Mouse (Mus musculus) CD4-positive, CD25-positive, alpha-beta regulatory T cell (primary cell): Measurements from ENCODE around the gene Hist1h2ag. TPM values are rescaled to one million over a fixed set of nuclear protein-coding genes. Genes with fewer than 3 reads are reported as not detected.

Experiments
- polyA plus RNA-seq: library from polyadenylated mRNA; unstranded; fragments of 100-300 nt; shearing (Covaris generic); gene quantifications from one replicate; pipeline ENCODE4 v1.2.1, GENCODE M21; 2017

The Hist1h2ag gene
- polyA plus RNA-seq, result 0.59 TPM

DNA sequence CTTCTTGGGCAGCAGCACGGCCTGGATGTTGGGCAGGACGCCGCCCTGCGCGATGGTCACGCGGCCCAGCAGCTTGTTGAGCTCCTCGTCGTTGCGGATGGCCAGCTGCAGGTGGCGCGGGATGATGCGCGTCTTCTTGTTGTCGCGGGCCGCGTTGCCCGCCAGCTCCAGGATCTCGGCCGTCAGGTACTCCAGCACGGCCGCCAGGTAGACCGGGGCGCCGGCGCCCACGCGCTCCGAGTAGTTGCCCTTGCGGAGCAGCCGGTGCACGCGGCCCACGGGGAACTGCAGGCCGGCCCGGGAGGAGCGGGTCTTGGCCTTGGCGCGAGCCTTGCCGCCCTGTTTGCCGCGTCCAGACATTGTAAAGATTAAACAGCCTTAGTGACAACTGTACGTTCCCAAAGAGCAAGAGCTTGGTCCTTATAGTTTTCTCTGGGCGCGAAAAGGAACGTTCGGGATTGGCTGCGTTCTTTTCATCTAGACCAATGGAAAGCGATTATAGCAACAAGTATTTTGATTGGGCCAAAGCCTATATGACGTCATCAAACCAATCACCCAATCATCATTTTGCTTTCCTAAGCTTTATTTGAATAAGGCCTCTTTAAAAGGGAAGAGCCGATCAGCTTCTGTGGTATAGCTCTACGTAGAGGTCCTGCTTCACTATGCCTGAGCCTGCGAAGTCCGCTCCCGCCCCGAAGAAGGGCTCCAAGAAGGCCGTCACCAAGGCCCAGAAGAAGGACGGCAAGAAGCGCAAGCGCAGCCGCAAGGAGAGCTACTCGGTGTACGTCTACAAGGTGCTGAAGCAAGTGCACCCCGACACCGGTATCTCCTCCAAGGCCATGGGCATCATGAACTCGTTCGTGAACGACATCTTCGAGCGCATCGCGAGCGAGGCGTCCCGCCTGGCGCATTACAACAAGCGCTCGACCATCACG lies at the start of gene Hist1h2ag, which contains the start of gene Hist1h2bj:
Hist1h2ag (minus strand) TSS at position 377 of the 935 bp plus-strand sequence.
Hist1h2bj (plus strand) TSS at position 647 of the 935 bp plus-strand sequence.

GRCm38 (mm10) chr13:22084140-22084539 lies 41.4 kb upstream of the Hist1h2ag start, which contains the start of gene Vmn1r188:
Gene Vmn1r188, plus strand, starts transcription at chr13:22084440.

DNA sequence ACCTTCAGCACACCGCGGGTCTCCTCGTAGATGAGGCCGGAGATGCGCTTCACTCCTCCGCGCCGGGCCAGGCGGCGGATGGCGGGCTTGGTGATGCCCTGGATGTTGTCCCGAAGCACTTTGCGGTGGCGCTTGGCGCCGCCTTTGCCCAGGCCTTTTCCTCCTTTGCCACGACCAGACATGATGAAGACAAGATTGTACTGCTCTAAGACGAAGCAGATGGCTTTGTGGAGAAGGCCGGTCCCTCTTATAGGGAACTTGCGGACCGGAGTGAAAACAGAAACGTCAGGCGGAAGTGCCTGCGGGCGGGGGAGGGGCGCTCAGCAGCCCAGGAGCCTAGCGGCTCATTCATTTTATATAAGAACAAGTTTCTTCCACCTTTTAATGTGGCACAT lies 1.6 kb downstream of the Hist1h2ag start, which contains the start of gene Hist1h4i:
Hist1h4i (minus strand) TSS at position 221 of the 395 bp plus-strand sequence.

GRCm38 (mm10) chr13:22035267-22036148 lies 7.2 kb downstream of the Hist1h2ag start, which contains the start of the genes Hist1h2ah and Hist1h2bk:
Gene Hist1h2ah, minus strand, starts transcription at chr13:22035568.
Gene Hist1h2bk, plus strand, starts transcription at chr13:22035870.

DNA sequence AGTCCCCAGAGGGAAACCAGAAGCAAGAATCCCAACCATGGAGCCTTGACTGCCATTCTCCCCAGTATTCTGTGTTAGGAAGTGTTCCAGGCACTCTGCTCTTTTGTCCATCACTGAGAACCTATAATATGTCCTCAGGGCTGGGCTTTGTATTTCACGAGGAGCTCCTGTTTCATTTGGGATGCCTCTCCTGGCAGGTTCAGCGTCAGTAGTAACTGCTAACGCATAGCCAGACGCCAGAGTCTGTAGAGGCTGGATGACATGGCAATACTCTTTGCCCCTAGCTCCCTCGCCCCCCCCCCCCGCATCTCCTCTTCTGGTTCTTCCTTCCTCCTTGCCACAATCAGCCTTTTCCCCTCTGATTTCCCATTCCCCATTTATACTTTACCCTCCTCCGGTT lies 33.1 kb downstream of the Hist1h2ag start, which contains the start of gene Prss16:
Prss16 (minus strand) TSS at position 101 of the 400 bp plus-strand sequence.

Other genes with a start within 250 kb of the Hist1h2ag start
- gene Hist1h2bq, start 232.7 kb downstream of the Hist1h2ag start, polyA plus RNA-seq, result 5.0 TPM
- gene Hist1h2ao, start 232.5 kb downstream of the Hist1h2ag start, polyA plus RNA-seq, result not detected
- 36.0 TPM for gene Hist1h4m, start 231.2 kb downstream of the Hist1h2ag start, polyA plus RNA-seq
- gene Hist1h4n, start 210.7 kb downstream of the Hist1h2ag start, polyA plus RNA-seq, result 18.1 TPM
- gene Hist1h2ap, start 209.4 kb downstream of the Hist1h2ag start, polyA plus RNA-seq, result 144 TPM
- 5.0 TPM for gene Hist1h2br, start 209.2 kb downstream of the Hist1h2ag start, polyA plus RNA-seq
- gene Zfp184, start 97.8 kb downstream of the Hist1h2ag start, polyA plus RNA-seq, result not detected
- gene Pom121l2, start 61.8 kb downstream of the Hist1h2ag start, polyA plus RNA-seq, result not detected
- 0.57 TPM for gene Prss16, start 33.2 kb downstream of the Hist1h2ag start, polyA plus RNA-seq
- gene Hist1h2ah, start 7.4 kb downstream of the Hist1h2ag start, polyA plus RNA-seq, result not detected
- gene Hist1h2bk, start 7.1 kb downstream of the Hist1h2ag start, polyA plus RNA-seq, result 0.47 TPM
- 9.4 TPM for gene Hist1h4i, start 1.6 kb downstream of the Hist1h2ag start, polyA plus RNA-seq
- 2.6 TPM for gene Hist1h2bj, start 270 bp upstream of the Hist1h2ag start, polyA plus RNA-seq
- not detected for gene Vmn1r188, start 41.5 kb upstream of the Hist1h2ag start, polyA plus RNA-seq
- gene Vmn1r189, start 62.9 kb upstream of the Hist1h2ag start, polyA plus RNA-seq, result not detected
- not detected for gene Vmn1r191, start 141.0 kb upstream of the Hist1h2ag start, polyA plus RNA-seq
- not detected for gene Vmn1r192, start 148.2 kb upstream of the Hist1h2ag start, polyA plus RNA-seq
- 0.02 TPM for gene Vmn1r193, start 180.2 kb upstream of the Hist1h2ag start, polyA plus RNA-seq
- not detected for gene Vmn1r194, start 201.3 kb upstream of the Hist1h2ag start, polyA plus RNA-seq
- not detected for gene Vmn1r195, start 227.6 kb upstream of the Hist1h2ag start, polyA plus RNA-seq
- gene Vmn1r196, start 247.0 kb upstream of the Hist1h2ag start, polyA plus RNA-seq, result not detected